Mouse (Mus musculus) heart, embryonic 12.5 days (tissue): ENCODE measurements at regions not wholly inside any gene's neighbourhood (a gene's known extent, or its start where the extent isn't known, plus 50 kb on each side); places are given as distances from the start of the nearest gene placed in this dataset.

ENCODE experiments used
- ATAC-seq: fragments of 200-750 bp; cut with Nextera tagmentation; 2 replicates; pipeline ENCODE4 v1.8.0; 2017; ENCODE audit warnings: moderate TSS enrichment, moderate library complexity; ENCODE audit not compliant: insufficient number of reproducible peaks, low FRiP score
- H3K27ac ChIP-seq: fragments of 300-500 bp; sonication (generic); 2 replicates; pipeline ENCODE4 v1.5.1; 2016; ENCODE audit warnings: mild to moderate bottlenecking, moderate library complexity; ENCODE audit not compliant: poor library complexity, severe bottlenecking
- H3K27me3 ChIP-seq: fragments of 300-500 bp; sonication (generic); replicated peaks from 2 replicates; pipeline ENCODE4 v1.6.1; 2016; ENCODE audit warnings: mild to moderate bottlenecking, moderate library complexity
- H3K36me3 ChIP-seq: fragments of 300-500 bp; sonication (generic); 2 replicates; pipeline ENCODE4 v1.6.1; 2016; ENCODE audit warnings: mild to moderate bottlenecking, moderate library complexity
- H3K4me1 ChIP-seq: fragments of 300-500 bp; sonication (generic); replicated peaks from 2 replicates; pipeline ENCODE4 v1.6.1; 2016; ENCODE audit warnings: mild to moderate bottlenecking
- H3K4me2 ChIP-seq: fragments of 300-500 bp; sonication (generic); 2 replicates; pipeline ENCODE4 v1.6.1; 2016; ENCODE audit warnings: mild to moderate bottlenecking, moderate library complexity
- H3K4me3 ChIP-seq: fragments of 300-500 bp; sonication (generic); 2 replicates; pipeline ENCODE4 v1.5.1; 2016; ENCODE audit warnings: mild to moderate bottlenecking
- H3K9ac ChIP-seq: fragments of 300-500 bp; sonication (generic); 2 replicates; pipeline ENCODE4 v1.6.1; 2016; ENCODE audit warnings: mild to moderate bottlenecking, moderate library complexity
- H3K9me3 ChIP-seq: fragments of 300-500 bp; sonication (generic); replicated peaks from 2 replicates; pipeline ENCODE4 v1.6.1; 2016; ENCODE audit warnings: mild to moderate bottlenecking, moderate library complexity
- WGBS: fragments of 180-500 bp; shearing (Covaris S2); methylation state at CpG from one replicate; pipeline ENCODE4 v1.1.7; 2016; 5-methylcytosine and 5-hydroxymethylcytosine counted together

GRCm38 (mm10) chr11:90136307-90136706 lies 51.2 kb upstream of the Gm45716 start:
- no peak overlapping the region for H3K27ac ChIP-seq
- H3K4me2 ChIP-seq: no peak overlapping the region
- H3K27me3 ChIP-seq: no peaks in the 10 kb centered on the region
- ATAC-seq: no peak
- no peak overlapping the region for H3K9ac ChIP-seq
- 45% methylated on average over 7 of the region's 7 CpGs for WGBS
- no peaks in the 10 kb centered on the region for H3K36me3 ChIP-seq
- H3K9me3 ChIP-seq: peaks cover 3% of the 10 kb centered on the region; the same call in 1 of the 2 replicates
- H3K4me1 ChIP-seq: peaks cover 8% of the 10 kb centered on the region; the same call in 1 of the 2 replicates
- H3K4me3 ChIP-seq: no peak overlapping the region
